Mouse (Mus musculus): ENCODE measurements around the gene Nkx2-3.

GRCm38 (mm10) chr19:43662176-43662967, 50.2 kb downstream of the Nkx2-3 start:
- TF ChIP-seq CTCF (IDR thresholded peaks at IDR 0.05; ENCODE audit: extremely low read depth, insufficient read depth, insufficient read length, insufficient replicate concordance) (no peak), POLR2A (IDR thresholded peaks at IDR 0.05; ENCODE audit: low read depth, low read length) (no peak)
